Mouse (Mus musculus): ENCODE results near the gene Hamp. TPM values are rescaled to one million over a fixed set of nuclear protein-coding genes. Genes with fewer than 3 reads are reported as not detected.
A peak's percentile ranks its signal among the peaks of the same experiment; 100 is the strongest.

The Hamp gene
- total RNA-seq, 1 experiment from 2014 or later, result not detected

- ATAC-seq (ENCODE audit: extremely low read depth, insufficient number of reproducible peaks, low FRiP score, poor library complexity, severe bottlenecking), result no peak
Observed at GRCm38 (mm10) chr7:30917219-30917618, 26.6 kb downstream of the Hamp start.

- ATAC-seq (ENCODE audit: extremely low read depth, insufficient number of reproducible peaks, low FRiP score, poor library complexity, severe bottlenecking), result no peak
Observed at GRCm38 (mm10) chr7:30916713-30917112, 27.1 kb downstream of the Hamp start.

- ATAC-seq (ENCODE audit: extremely low read depth, insufficient number of reproducible peaks, low FRiP score, poor library complexity, severe bottlenecking), result no peak
Observed at GRCm38 (mm10) chr7:30914732-30915131, 29.1 kb downstream of the Hamp start, which contains the start of gene Mag. Gene Mag (minus strand): TSS chr7:30914873.

- ATAC-seq (ENCODE audit: extremely low read depth, insufficient number of reproducible peaks, low FRiP score, poor library complexity, severe bottlenecking), result no peak
Observed at GRCm38 (mm10) chr7:30909773-30910172, 34.1 kb downstream of the Hamp start.

GRCm38 (mm10) chr7:30908992-30909431, 34.8 kb downstream of the Hamp start:
- ATAC-seq (ENCODE audit: extremely low read depth, insufficient number of reproducible peaks, low FRiP score, poor library complexity, severe bottlenecking), result no peak; the same call in 1 of the 2 replicates

GRCm38 (mm10) chr7:30908277-30908991, 35.4 kb downstream of the Hamp start:
- no peak for ATAC-seq (ENCODE audit: extremely low read depth, insufficient number of reproducible peaks, low FRiP score, poor library complexity, severe bottlenecking)

- ATAC-seq (ENCODE audit: extremely low read depth, insufficient number of reproducible peaks, low FRiP score, poor library complexity, severe bottlenecking), result peak; percentile 57; the same call in 1 of the 2 replicates
Observed at GRCm38 (mm10) chr7:30904042-30904441, 39.8 kb downstream of the Hamp start.

GRCm38 (mm10) chr7:30895217-30895616, 48.6 kb downstream of the Hamp start:
- ATAC-seq (ENCODE audit: extremely low read depth, insufficient number of reproducible peaks, low FRiP score, poor library complexity, severe bottlenecking), result no peak

GRCm38 (mm10) chr7:30892515-30892914, 51.3 kb downstream of the Hamp start:
- no peak for ATAC-seq (ENCODE audit: extremely low read depth, insufficient number of reproducible peaks, low FRiP score, poor library complexity, severe bottlenecking)

Other genes starting within 250 kb of the Hamp start
- gene 2200002J24Rik, start 245.1 kb downstream of the Hamp start, total RNA-seq (2017), result not detected in 2 replicates
- 0.58 TPM in 1 of 2 replicates, not detected in the other for gene Atp4a, start 231.8 kb downstream of the Hamp start, total RNA-seq (2017)
- 8.3 and 15.1 TPM in 2 replicates for gene Tmem147, start 214.5 kb downstream of the Hamp start, total RNA-seq (2017)
- not detected in 2 replicates for gene Gapdhs, start 200.4 kb downstream of the Hamp start, total RNA-seq (2017)
- 2.0 and 5.8 TPM in 2 replicates for gene Sbsn, start 192.6 kb downstream of the Hamp start, total RNA-seq (2017)
- gene Dmkn, start 180.3 kb downstream of the Hamp start, total RNA-seq (2017), result not detected in 2 replicates
- not detected in 2 replicates for gene Krtdap, start 156.1 kb downstream of the Hamp start, total RNA-seq (2017)
- gene Ffar2, start 120.3 kb downstream of the Hamp start, total RNA-seq (2017), result 0.35 and 0.37 TPM in 2 replicates
- 0.70 and 0.98 TPM in 2 replicates for gene Ffar3, start 87.9 kb downstream of the Hamp start, total RNA-seq (2017)
- gene Ffar1, start 82.5 kb downstream of the Hamp start, total RNA-seq (2017), result 25.6 and 25.8 TPM in 2 replicates
- 493 and 656 TPM in 2 replicates for gene Cd22, start 63.7 kb downstream of the Hamp start, total RNA-seq (2017)
- gene Mag, start 29.2 kb downstream of the Hamp start, total RNA-seq (2017), result 0.49 and 0.70 TPM in 2 replicates
- not detected in 2 replicates for gene Hamp2, start 19.4 kb downstream of the Hamp start, total RNA-seq (2017)
- gene Usf2, start 12.8 kb upstream of the Hamp start, total RNA-seq (2017), result 178 and 186 TPM in 2 replicates
- 1.4 and 1.5 TPM in 2 replicates for gene Lsr, start 29.4 kb upstream of the Hamp start, total RNA-seq (2017)
- 0.86 and 1.4 TPM in 2 replicates for gene Fam187b, start 29.8 kb upstream of the Hamp start, total RNA-seq (2017)
- gene Fxyd5, start 98.4 kb upstream of the Hamp start, total RNA-seq (2017), result 1,836 and 1,901 TPM in 2 replicates
- gene Fxyd7, start 107.4 kb upstream of the Hamp start, total RNA-seq (2017), result 0.86 and 2.0 TPM in 2 replicates
- not detected in 2 replicates for gene Fxyd1, start 113.2 kb upstream of the Hamp start, total RNA-seq (2017)
- gene Lgi4, start 115.3 kb upstream of the Hamp start, total RNA-seq (2017), result 0.12 and 1.1 TPM in 2 replicates
- not detected in 2 replicates for gene Fxyd3, start 132.7 kb upstream of the Hamp start, total RNA-seq (2017)
- gene Hpn, start 171.3 kb upstream of the Hamp start, total RNA-seq (2017), result 1.2 TPM in 1 of 2 replicates, not detected in the other
- 2.0 TPM in 1 of 2 replicates, not detected in the other for gene Scn1b, start 183.0 kb upstream of the Hamp start, total RNA-seq (2017)
- 187 and 202 TPM in 2 replicates for gene Gramd1a, start 211.9 kb upstream of the Hamp start, total RNA-seq (2017)

Data from neutrophil, adult 5-6 weeks (primary cell).